Mouse (Mus musculus): ENCODE data around the gene Mroh2a. TPM values are rescaled to one million over a fixed set of nuclear protein-coding genes. Genes with fewer than 3 reads are reported as not detected.

Gene Mroh2a
- total and polyA plus RNA-seq, 2 experiments from 2014 or later, result 0.35 TPM; not detected in 1

DNA sequence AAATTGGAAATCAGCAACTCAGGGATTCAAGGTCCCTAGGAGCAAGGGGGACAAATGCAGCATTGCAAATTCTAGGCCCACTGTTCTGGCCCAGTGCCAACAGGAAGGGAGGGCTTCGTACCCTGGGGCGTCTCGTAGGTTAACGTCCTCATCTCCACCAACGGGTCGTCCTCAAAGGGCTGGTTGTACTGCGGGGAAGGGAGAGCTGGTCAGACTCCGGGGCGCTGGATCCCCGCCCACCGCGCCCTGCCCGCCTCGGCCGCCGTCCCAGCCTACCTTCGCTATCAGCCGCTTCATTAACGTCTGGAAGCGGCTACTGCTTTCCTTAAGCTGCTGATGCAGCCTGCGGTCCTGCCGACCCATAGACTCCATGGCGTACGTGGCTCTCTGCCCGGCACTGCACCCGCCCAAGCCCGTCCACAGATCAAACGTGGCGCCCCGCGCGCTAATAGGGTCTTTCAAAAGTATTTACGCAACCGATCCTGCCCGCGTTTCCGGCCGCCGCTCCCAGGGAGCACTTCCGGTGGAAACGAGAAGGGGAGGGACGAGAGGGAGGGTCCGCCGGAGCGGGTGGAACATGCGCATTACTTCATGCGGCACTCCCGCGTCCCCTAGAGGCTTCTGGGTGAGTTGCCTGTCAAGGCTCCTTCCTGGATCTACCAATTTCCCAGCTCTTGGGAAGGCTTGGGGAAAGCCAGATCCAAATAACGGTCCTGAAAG is 50.5 kb downstream of the Mroh2a start, which contains the start of the genes Hjurp and Trpm8:
Hjurp (minus strand) TSS at position 536 of the 720 bp plus-strand sequence.
Trpm8 (plus strand) TSS at position 564 of the 720 bp plus-strand sequence.
- Histone ChIP-seq H3K9me3 (ENCODE audit: low read length) (0 out of 2 replicates have a peak, but pooled peaks cover 6% of the 10 kb centered on the region), H3K36me3 (ENCODE audit: insufficient read depth) (peaks cover 31% of the 10 kb centered on the region), H3K27ac (ENCODE audit: low read depth, low read length) (peak within 1 kb of the TSS; percentile 51), H3K27me3 (ENCODE audit: insufficient read depth, low read length) (no peaks in the 10 kb centered on the region), H3K4me3 (ENCODE audit: low read depth, low read length) (peak within 1 kb of the TSS; percentile 53), H3K4me2 (ENCODE audit: low read depth) (peak within 1 kb of the TSS; percentile 55), H3K9ac (peak within 1 kb of the TSS; percentile 59), H3K4me1 (ENCODE audit: insufficient read depth) (peaks cover 18% of the 10 kb centered on the region)
- under 1% methylated on average over 50 of the region's 50 CpGs for WGBS
- DNase-seq (peak; percentile 100), ATAC-seq (peak; percentile 99)
- peak; percentile 100 for TF ChIP-seq CTCF (IDR thresholded peaks at IDR 0.05; ENCODE audit: low read depth)

DNA sequence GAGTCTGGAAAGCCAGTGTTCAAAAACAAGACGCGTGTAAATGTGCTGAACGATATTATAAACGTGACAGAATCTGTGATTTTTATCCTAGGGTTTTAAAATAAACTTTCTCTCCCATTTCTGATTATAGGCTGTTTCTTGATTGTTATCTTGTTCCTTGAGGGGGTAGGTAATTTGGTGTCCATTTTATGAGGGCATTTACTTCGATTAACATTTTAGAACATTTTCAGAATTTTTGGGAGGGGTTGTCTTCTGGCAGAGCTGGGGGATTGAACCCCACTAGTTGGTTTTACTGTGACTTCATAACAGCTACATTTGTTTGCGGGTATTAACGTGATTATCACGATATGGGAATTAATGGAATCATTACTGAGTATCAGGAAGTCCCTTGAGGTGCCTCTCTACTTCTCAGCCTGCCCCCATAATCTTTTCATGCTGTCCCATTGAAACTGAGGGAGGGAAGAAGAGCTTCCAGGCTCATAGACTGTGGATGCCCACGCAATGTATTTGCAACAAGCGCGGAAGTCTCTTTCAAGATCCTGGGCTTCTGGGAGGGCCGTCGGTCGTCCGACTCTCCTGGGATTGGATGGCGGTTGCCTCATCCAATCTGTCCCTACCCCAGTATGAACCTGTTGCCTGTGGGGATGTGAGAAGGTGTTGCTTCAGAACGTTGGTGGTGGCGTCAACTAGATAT is 51.2 kb downstream of the Mroh2a start:
- 66% methylated on average over 18 of the region's 18 CpGs for WGBS
- Histone ChIP-seq H3K9me3 (ENCODE audit: low read length) (peaks cover 11% of the 10 kb centered on the region; the same call in 1 of the 2 replicates), H3K36me3 (ENCODE audit: insufficient read depth) (peaks cover 26% of the 10 kb centered on the region), H3K27ac (ENCODE audit: low read depth, low read length) (peak overlapping the region; percentile 10), H3K9ac (peak overlapping the region; percentile 59), H3K27me3 (ENCODE audit: insufficient read depth, low read length) (no peaks in the 10 kb centered on the region), H3K4me2 (ENCODE audit: low read depth) (peak overlapping the region; percentile 55), H3K4me1 (ENCODE audit: insufficient read depth) (peaks cover 18% of the 10 kb centered on the region), H3K4me3 (ENCODE audit: low read depth, low read length) (peak overlapping the region; percentile 53)
- no peak for TF ChIP-seq CTCF (IDR thresholded peaks at IDR 0.05; ENCODE audit: low read depth)
- DNase-seq (no peak), ATAC-seq (peak; percentile 0)

DNA sequence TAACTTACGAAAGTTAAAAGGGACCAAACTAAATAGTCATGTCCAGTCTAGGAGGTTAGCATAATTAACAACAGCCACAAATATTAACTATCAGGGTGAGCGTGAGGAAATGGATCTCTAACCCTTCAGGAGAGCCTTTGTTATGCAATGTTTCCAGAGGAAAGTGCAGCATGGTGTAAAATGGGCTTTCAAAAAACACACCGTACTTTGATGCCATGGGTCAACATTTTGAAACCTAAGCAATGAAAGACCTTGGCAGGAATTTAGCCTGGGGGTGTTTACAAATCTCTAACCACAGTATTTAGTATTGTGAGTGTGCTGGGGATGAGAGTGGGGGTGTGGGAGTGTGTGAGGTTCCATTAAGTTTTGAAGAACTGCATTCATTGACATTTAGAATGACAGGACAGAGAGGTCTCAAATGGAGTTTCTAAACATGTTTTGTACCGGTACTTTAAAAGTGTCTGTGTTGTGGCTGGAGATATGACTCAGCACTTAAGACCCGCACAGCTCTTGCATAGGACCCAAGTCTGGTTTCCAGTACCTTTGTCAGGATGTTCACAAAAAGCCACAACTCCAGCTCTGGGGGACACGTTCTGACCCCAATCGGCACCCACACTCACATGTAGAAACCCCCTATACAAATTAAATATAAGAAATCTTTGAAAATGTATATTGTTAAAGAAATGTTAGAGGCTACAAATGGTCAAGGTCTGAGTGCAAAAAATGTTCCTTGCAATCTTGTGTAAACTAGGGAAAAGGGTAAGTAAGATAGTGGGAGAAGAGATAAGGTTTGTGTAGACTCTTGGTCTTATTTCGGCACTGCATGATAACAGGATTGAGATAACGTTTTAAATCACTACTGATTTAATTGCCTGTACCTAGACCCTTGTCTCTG is 52.6 kb downstream of the Mroh2a start:
- no peak overlapping the region for H3K27ac ChIP-seq (ENCODE audit: low read depth, low read length)
- no peak overlapping the region for H3K4me2 ChIP-seq (ENCODE audit: low read depth)
- no peak overlapping the region for H3K9ac ChIP-seq
- no peaks in the 10 kb centered on the region for H3K27me3 ChIP-seq (ENCODE audit: insufficient read depth, low read length)
- ATAC-seq (no peak), DNase-seq (no peak)
- H3K9me3 ChIP-seq (ENCODE audit: low read length), result peaks cover 25% of the 10 kb centered on the region
- peaks cover 18% of the 10 kb centered on the region for H3K4me1 ChIP-seq (ENCODE audit: insufficient read depth)
- no peak for TF ChIP-seq CTCF (IDR thresholded peaks at IDR 0.05; ENCODE audit: low read depth)
- peaks cover 14% of the 10 kb centered on the region for H3K36me3 ChIP-seq (ENCODE audit: insufficient read depth)
- WGBS, result 69% methylated on average over 9 of the region's 9 CpGs
- no peak overlapping the region for H3K4me3 ChIP-seq (ENCODE audit: low read depth, low read length)

DNA sequence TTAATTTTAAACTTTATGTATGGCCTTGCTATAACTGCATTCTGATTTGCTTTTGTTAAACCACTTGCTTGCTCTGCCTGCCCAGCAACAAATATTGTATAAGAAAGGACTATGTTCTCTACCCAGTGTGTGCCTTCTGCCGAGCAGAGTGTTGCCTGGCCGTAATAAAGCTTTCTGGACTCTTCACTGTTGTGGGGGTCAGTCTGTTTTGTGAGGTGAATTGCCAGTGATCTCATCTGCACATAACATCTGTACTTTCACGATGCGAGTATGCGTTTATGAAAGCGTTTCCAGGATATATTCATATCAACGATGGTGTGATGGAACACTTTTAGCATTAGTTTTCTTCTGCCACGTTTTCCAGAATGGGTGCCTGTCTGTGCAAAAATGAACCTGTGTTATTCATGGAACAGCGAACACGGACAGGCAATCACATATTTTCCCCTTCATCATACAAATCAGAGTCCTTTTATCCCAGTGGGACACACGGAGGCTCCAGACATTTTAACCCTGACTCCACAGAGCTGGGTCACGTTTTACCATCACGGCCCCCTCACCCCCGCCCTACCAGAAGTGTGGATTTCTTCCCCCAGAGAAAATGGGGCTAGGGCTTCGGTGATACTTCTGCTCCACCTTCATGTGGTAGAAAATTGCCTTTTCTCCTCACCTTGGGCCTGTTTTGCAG is 53.4 kb downstream of the Mroh2a start:
- Histone ChIP-seq H3K27ac (ENCODE audit: low read depth, low read length) (no peak overlapping the region), H3K4me1 (ENCODE audit: insufficient read depth) (peaks cover 18% of the 10 kb centered on the region), H3K4me2 (ENCODE audit: low read depth) (no peak overlapping the region), H3K36me3 (ENCODE audit: insufficient read depth) (peaks cover 6% of the 10 kb centered on the region; the same call in 1 of the 2 replicates), H3K9ac (no peak overlapping the region), H3K9me3 (ENCODE audit: low read length) (peaks cover 32% of the 10 kb centered on the region), H3K4me3 (ENCODE audit: low read depth, low read length) (no peak overlapping the region), H3K27me3 (ENCODE audit: insufficient read depth, low read length) (no peaks in the 10 kb centered on the region)
- ATAC-seq (no peak), DNase-seq (no peak)
- WGBS, result 76% methylated on average over 15 of the region's 15 CpGs
- no peak for TF ChIP-seq CTCF (IDR thresholded peaks at IDR 0.05; ENCODE audit: low read depth)

DNA sequence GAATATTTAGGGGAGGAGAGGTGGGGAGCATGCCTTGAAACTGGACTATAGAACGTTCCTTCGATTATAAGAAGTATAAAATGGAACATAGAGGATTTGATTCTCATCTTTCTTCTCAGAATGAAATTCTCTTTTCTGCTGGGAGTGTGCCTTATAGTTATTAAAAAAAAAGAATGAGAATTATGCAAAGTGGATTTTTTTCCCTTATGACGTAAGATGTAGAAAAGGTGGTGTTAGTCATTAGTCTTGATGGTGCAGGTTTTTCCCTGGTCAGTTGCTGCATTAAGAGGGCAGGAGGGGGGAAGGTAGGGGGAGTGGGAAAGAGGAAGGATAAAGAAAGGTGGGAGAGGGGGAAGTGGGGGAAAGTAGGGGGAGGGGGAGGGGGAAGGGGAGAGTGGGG is 55.5 kb downstream of the Mroh2a start:
- 0 out of 2 replicates have a peak, but pooled peaks cover 4% of the 10 kb centered on the region for H3K4me1 ChIP-seq (ENCODE audit: insufficient read depth)
- no peak overlapping the region for H3K9ac ChIP-seq
- no peak overlapping the region for H3K4me3 ChIP-seq (ENCODE audit: low read depth, low read length)
- no peak overlapping the region for H3K4me2 ChIP-seq (ENCODE audit: low read depth)
- H3K9me3 ChIP-seq (ENCODE audit: low read length), result peaks cover 47% of the 10 kb centered on the region
- H3K27me3 ChIP-seq (ENCODE audit: insufficient read depth, low read length), result no peaks in the 10 kb centered on the region
- TF ChIP-seq CTCF (IDR thresholded peaks at IDR 0.05; ENCODE audit: low read depth), result no peak
- no peak for DNase-seq
- H3K27ac ChIP-seq (ENCODE audit: low read depth, low read length), result no peak overlapping the region
- H3K36me3 ChIP-seq (ENCODE audit: insufficient read depth), result no peaks in the 10 kb centered on the region
- no peak for ATAC-seq
- 64% methylated on average over 3 of the region's 3 CpGs for WGBS
